Mouse (Mus musculus): ENCODE measurements around the gene Gal3st1.
"Not testable (repeated sequence)": the region's sequence is repeated elsewhere in the genome, so short reads cannot be mapped to it uniquely, and the experiment has no call there.

Gal3st1 gene

GRCm38 (mm10) chr11:3982275-3983209 is 894 bp upstream of the Gal3st1 start:
- no peak for DNase-seq (ENCODE audit: low spot score in 2 of 2)

DNA sequence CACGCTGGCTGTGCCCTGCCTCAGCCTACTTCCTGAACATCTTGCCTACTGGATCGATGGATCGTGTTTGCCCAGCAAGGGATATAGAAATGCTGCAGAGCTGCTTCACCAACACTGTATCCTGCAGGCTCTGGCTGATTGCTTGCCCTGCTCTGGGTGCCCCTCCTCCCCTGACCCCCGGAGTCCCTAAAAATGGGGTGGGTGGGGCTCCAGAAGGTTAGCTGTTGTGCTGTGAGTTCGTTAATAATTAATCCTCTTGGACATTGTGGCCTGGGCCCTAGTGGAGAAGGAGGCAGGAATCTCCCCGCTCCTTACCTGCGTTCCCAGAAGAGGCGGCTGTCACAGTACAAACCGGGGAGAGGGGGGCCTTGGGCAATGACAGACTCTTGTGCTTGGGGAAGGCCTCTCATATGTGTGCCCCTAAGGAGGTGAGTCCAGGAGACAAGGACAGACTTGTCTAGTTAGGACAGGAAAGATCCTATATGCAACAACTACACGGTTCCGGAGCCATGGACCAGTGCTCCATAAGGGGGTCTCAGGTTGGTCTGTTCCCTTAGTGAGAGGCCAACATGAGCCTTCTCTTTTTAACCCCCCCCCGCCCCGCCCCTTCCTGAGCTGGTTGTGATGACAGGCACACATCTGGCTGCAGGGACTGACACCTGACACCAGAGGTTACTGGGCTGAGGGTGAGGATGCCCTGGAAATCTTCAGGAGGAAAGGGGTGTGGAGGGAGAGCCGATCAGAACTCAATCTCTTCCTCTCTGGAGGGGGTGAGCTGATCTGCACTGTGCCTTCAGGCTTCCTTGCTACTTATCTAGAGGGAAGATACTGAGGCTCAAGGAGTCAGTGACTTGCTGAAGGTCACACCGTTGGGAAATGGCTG is 668 bp downstream of the Gal3st1 start:
- no peak for DNase-seq (ENCODE audit: low spot score in 2 of 2)

GRCm38 (mm10) chr11:3989748-3990147 is 6.3 kb downstream of the Gal3st1 start:
- DNase-seq (ENCODE audit: low spot score in 2 of 2): no peak

GRCm38 (mm10) chr11:3993132-3993531 is 9.7 kb downstream of the Gal3st1 start:
- DNase-seq (ENCODE audit: low spot score in 2 of 2): no peak

- no peak for DNase-seq (ENCODE audit: low spot score in 2 of 2)
These were observed 10.5 kb downstream of the Gal3st1 start for GRCm38 (mm10) chr11:3993914-3994313.

DNA sequence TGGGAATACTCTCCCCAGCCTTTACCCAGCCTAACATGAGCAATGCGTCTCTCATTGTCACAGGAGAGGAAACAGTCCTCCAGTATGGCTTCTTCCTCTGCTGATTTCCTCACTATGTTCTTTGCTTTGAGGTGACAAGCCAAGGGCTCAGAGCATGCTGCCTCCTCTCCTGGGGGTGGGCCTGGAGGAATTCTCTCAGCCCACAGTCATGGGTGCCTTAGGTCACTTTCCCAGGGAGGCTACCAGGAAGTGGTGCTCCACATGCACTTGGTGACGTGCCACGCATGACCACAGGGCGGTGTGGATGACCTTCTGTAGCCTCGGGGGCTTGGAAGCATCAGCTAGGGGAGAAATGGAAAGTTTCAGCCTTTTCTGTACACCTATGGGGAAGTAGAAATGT is 12.1 kb downstream of the Gal3st1 start:
- no peak for DNase-seq (ENCODE audit: low spot score in 2 of 2)

- DNase-seq (ENCODE audit: low spot score in 2 of 2): no peak
These were observed 13.4 kb downstream of the Gal3st1 start for GRCm38 (mm10) chr11:3996840-3997239.

GRCm38 (mm10) chr11:3997978-3998720 is 14.7 kb downstream of the Gal3st1 start:
- no peak for DNase-seq (ENCODE audit: low spot score in 2 of 2)

GRCm38 (mm10) chr11:3999547-3999946 is 16.1 kb downstream of the Gal3st1 start:
- no peak for DNase-seq (ENCODE audit: low spot score in 2 of 2)

DNA sequence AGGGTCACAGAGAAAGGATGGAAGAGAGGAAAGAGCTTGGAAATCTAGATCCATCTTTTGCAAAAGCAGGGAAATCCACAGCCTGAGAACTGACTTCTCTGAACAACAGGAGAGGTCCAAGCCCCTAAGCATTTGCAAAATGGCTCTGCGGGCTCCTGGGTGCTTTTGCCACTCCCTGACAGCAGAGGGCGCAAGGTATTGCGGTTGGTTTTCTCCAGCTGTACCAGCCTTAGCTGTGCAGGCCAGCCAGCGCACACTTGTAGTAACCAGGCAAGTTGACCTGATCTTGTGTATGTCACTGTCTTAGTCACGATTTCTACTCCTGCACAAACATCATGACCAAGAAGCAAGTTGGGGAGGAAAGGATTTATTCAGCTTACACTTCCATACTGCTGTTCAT is 18.2 kb downstream of the Gal3st1 start:
- DNase-seq (ENCODE audit: low spot score in 2 of 2): no peak

DNA sequence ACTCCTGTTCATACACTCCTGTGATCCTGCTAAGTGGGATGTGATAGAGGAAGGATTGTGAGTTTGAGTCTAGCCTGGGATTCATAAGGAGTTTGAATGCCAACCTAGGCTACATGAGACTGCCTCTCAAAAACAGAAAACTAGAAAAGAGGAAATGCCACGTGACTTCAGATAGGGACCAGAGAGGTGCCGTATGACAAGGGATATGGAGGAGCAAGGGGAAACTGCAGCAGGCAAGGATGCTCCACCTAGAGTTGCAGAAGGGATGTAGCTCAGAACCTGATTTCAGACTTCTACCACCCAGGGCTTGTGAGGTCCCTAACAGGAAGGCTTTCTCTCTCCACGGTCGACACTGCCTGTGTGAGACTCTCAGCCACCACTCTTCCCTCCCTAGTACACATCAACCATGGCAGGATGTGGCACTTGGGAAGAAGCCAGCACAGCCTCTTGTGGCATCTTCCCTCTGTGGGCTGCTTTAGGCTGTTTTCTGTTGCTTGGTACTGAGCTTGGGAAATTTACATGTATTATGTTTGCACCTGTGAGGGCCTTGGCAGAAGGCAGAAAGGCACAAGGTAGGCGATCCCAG is 21.9 kb downstream of the Gal3st1 start:
- no peak for DNase-seq (ENCODE audit: low spot score in 2 of 2)

- no peak for DNase-seq (ENCODE audit: low spot score in 2 of 2)
These were observed 23.0 kb downstream of the Gal3st1 start for GRCm38 (mm10) chr11:4006462-4006861.

GRCm38 (mm10) chr11:4012616-4013015 is 29.2 kb downstream of the Gal3st1 start:
- no peak for DNase-seq (ENCODE audit: low spot score in 2 of 2)

GRCm38 (mm10) chr11:4015796-4016195 is 32.4 kb downstream of the Gal3st1 start:
- not testable (repeated sequence) for DNase-seq (ENCODE audit: low spot score in 2 of 2)

- not testable (repeated sequence) for DNase-seq (ENCODE audit: low spot score in 2 of 2)
These were observed 38.7 kb downstream of the Gal3st1 start for GRCm38 (mm10) chr11:4022111-4022510.

DNA sequence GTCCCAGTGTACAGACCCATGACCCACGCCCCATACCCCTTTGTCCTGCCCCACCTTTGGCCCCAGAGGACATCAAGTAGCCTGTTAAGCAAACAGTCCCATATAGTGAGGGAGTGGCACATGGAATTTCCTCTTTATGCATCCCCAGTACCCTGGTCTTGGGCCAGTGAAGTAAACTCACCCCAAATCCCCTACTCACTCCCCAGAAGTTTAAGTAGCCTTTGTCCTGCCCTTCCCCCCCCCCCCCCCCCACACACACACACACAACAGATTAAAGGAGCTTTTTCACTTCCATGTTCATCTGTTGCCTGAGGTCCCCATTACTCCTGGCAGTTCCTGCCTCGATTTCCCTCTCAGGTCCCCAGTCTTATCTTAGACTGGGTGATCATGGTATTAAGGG is 39.9 kb downstream of the Gal3st1 start:
- no peak for DNase-seq (ENCODE audit: low spot score in 2 of 2)

GRCm38 (mm10) chr11:4027066-4027465 is 43.6 kb downstream of the Gal3st1 start:
- no peak for DNase-seq (ENCODE audit: low spot score in 2 of 2)

DNA sequence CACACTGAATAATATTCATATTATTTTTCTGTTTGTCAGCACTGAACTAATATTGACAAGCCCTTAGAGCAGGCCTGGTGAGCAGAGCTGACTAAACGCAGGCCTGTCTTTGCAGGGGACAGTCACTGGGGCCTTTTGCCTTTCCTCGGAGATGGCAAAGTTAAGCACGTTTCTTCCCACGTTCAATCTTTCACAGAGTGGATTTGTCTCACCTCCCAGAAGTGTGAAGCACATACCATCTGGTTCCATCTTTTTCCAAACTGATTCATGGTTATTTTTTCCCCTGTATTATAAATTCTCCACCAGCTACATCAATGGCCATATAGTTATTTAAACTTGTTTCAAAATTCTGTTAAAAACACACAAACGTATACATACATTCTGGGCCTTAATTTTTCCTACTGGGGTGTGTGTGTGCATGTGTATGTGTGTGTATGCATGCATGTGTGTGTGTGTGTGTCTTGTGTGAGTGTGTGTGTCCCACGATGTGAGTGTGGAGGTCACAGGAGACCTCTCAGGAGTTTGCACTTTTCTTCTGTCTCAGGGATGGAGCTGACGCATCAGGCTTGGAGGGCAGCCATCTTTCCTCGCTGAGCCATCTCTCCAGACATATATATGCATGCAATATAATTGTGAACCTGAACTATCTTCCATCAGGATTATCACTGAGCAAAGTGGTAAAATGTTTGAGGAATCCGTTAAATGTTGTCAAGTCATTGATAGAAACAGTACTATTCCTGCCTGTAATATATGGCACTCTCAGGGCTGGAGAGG is 44.3 kb downstream of the Gal3st1 start:
- DNase-seq (ENCODE audit: low spot score in 2 of 2): no peak

DNA sequence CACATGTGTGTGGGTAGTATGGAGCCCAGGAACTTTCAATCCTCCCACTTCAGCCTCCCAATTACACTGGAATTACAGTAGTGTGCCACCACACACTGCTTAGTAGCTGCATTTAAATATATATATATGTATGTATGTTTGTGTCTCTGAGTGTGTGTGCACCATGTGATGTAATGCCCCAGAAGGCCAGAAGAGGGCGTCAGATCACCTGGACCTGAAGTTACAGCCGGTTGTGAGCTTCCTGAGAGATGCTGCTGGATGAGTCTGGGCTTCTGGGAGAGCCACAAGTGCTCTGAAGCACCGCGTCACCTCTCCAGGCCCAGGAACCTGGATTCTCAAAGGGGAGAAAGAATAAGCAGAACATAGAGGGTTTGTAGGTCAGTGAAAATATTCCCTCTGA is 45.9 kb downstream of the Gal3st1 start:
- no peak for DNase-seq (ENCODE audit: low spot score in 2 of 2)

DNA sequence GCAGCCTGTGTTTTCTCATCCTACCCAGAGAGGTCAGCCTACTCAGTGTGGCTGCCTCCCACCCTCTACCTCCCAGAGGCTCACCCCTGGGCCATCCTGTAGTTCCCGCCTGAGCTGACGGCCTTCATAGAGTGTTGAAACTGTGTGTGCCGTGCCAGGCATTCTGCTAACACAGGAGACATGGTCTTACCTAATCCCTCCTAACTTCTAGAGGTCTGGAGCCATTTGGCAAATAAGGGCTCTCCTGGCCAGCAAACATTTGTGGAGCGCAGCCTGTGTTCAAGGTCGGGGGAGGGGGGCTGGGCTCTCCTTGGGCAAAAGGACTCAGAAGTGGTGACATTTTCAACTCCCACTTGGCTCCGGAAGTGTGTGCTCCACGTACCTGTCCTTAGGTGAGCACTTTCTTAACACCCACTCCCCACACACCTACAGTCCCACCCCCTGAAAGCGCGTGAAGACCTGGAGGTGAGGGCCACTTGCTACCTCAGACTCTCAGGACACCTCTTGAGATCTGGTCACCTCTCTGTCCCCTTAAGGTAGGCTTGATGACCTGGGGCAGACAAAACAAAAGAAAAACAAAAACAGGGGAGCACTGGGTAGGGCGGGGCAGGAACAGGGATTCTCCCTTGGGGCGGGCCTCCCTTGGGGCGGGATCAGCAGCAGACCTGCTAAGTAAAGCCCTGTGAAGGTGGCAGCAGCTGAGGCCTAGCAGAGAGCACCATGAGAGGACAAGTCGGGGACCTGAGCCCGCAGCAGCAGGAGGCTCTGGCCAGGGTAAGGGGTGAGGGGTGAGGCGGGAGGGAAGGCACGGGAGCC is 47.9 kb downstream of the Gal3st1 start, which contains the start of gene Sec14l4:
Gene Sec14l4, plus strand, starts transcription at position 337 of the 816 bp plus-strand sequence.
- DNase-seq (ENCODE audit: low spot score in 2 of 2): no peak
